Mouse (Mus musculus): ENCODE results near the gene Gm8281. TPM values are rescaled to one million over a fixed set of nuclear protein-coding genes. Genes with fewer than 3 reads are reported as not detected.
"Not testable (repeated sequence)": the region's sequence is repeated elsewhere in the genome, so short reads cannot be mapped to it uniquely, and the experiment has no call there.

The Gm8281 gene
- polyA plus RNA-seq (2012; rRNA removed), result 0.38 and 0.74 TPM in 2 replicates

GRCm38 (mm10) chr14:5070611-5071490 is at the start of gene Gm8281:
Gm8281 (plus strand) TSS chr14:5071040.
- DNase-seq (ENCODE audit: low spot score), result not testable (repeated sequence)

- DNase-seq (ENCODE audit: low spot score), result not testable (repeated sequence)
These were observed 20.5 kb upstream of the Gm8281 start, which contains the start of gene 4930555G01Rik for GRCm38 (mm10) chr14:5050329-5050728. 4930555G01Rik (plus strand) TSS chr14:5050629.

GRCm38 (mm10) chr14:5131219-5131618 is 60.4 kb downstream of the Gm8281 start, which contains the start of gene Gm8279:
Gm8279 (plus strand) TSS chr14:5131519.
- not testable (repeated sequence) for DNase-seq (ENCODE audit: low spot score)

Other genes with a start within 250 kb of the Gm8281 start
- gene Gm3269, start 232.9 kb upstream of the Gm8281 start, polyA plus RNA-seq (2012; rRNA removed), result not detected in 2 replicates
- gene Gm3264, start 215.5 kb upstream of the Gm8281 start, polyA plus RNA-seq (2012; rRNA removed), result 0.19 and 0.54 TPM in 2 replicates
- 0.21 TPM in 1 of 2 replicates, not detected in the other for gene Gm3278, start 178.6 kb upstream of the Gm8281 start, polyA plus RNA-seq (2012; rRNA removed)
- gene Gm8297, start 87.1 kb upstream of the Gm8281 start, polyA plus RNA-seq (2012; rRNA removed), result not detected in 2 replicates
- gene Gm3298, start 55.1 kb upstream of the Gm8281 start, polyA plus RNA-seq (2012; rRNA removed), result 0.47 TPM in 1 of 2 replicates, not detected in the other
- not detected in 2 replicates for gene 4930555G01Rik, start 20.4 kb upstream of the Gm8281 start, polyA plus RNA-seq (2012; rRNA removed)
- gene Gm8279, start 60.5 kb downstream of the Gm8281 start, polyA plus RNA-seq (2012; rRNA removed), result not detected in 2 replicates
- not detected in 2 replicates for gene Gm3317, start 93.5 kb downstream of the Gm8281 start, polyA plus RNA-seq (2012; rRNA removed)
- not detected in 2 replicates for gene Gm8271, start 114.8 kb downstream of the Gm8281 start, polyA plus RNA-seq (2012; rRNA removed)
- gene Gm3526, start 189.5 kb downstream of the Gm8281 start, polyA plus RNA-seq (2012; rRNA removed), result not detected in 2 replicates

All from urinary bladder, adult 2 months (tissue).